Mouse (Mus musculus) CD4-positive helper T cell, adult 2 months (primary cell): ENCODE measurements around the gene Slc13a4.

ENCODE experiments used
- DNase-seq: peaks from one replicate; pipeline ENCODE4 v3.0.0-alpha.2; 2012; ENCODE audit warnings: low read depth, missing footprints, low spot score

The Slc13a4 gene

DNA sequence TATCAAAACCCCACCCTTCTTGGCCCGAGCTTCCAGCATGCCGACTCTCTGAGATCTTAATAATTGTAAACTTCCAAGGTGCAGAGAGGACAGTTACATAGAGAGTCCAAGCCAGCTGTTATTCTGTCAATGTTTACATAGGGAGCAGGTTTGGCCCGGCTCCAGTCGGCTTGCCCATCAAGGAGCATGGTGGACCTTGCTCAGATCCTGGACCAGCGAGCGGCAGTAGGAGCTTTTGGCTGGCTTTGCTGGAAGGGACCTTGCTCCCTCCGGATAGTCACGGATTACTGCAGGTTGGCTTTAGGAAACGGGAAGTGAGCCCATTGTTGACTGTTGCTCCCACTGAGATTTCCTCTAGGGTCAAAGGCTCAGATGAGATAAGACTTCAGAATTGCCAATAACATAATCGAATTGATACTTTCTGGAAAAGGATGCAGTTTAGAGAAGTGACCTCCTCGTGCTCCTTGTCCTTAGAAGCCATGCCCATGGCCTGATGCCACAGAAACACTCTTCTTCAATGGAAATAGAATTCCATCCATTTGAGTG is 4.5 kb downstream of the Slc13a4 start:
- DNase-seq: no peak

DNA sequence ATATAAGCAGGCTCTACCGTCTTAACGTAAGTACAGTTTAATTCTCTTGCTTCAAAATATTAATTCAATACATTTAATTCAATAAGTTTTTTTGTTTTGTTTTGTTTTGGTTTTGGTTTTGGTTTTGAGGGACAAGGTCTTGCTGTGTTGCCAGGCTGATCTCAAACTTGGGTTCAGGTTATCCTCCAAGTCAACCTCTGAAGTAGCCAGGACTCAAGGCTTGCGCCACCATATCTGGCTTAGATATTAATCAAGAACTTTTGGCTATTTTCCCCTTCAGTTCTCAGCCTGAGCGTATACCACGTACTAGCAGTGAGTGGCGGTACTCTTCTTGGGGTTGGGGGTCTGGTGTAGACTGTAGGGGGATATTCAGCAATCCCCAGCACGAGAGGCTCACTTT is 5.3 kb downstream of the Slc13a4 start:
- DNase-seq: no peak

DNA sequence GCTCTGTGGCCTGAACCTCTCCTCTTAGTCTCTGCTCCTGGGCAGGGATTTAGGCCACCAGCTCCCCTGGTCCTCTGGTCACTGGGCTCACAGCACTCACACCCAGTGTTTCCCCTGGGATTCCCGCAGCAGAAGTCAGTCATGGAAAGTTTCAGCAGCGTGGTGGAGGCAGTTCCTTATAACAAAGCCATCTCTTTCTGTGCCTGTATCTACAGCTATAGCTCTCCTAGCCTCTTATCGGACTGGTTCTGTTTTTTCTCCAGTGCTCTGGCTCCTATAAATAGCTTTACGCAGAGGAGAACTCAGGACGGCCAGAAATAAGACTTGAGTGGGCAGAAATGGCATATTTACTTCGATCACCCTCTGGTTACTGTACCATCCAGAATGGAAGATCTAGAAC is 9.6 kb downstream of the Slc13a4 start:
- no peak for DNase-seq

DNA sequence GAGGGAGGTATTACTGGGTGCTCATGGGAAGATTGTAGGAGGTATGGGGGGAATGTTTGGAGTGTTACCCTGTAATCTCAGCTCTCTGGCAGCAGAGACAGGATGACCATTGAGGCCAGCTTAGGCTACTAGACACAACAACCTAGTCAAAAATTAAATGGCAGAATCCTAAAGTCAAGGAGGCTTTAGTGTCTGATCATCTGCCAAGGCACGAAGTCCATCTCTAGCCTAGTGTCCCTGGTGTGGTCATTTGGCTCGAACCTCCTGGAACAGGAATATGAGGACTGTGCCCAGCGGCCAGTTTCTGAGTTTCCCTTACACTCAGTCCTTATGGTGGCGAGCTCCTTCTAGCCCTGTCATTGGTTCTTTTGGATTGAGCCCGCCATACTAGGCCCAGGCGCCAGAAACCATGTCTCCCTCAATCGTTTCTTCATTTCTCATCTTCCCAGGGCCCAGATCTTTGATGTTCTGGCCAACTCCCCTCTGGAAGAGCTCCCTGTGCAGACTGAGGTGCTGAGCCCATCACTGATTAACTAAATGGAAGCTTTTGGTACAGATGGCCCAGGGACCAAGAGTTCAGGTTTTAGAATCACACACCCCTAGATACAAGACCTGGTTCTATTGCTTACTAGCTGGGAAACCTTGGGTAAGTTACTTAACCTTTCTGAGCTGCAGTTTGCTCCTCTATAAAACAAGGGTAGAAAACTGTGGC is 10.3 kb downstream of the Slc13a4 start:
- no peak for DNase-seq

DNA sequence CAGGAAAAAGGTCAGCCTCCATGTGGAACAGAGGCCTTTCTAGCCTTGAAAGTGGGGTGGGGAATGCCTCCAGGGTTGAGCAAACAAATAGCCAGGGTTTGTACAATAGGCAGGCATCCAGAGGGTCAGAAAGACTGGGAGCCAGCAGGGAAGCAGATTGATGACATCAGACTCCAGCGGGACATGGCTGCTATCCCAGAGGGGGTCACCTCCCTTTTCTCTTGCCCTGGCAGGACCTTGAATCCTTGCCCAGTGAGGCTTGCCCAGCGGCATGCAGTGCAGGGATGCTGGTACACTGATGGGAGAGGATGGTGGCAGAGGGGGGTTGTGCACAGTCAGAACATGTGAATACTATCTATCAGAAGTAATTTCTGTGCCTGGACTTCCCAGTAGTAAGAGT is 10.9 kb downstream of the Slc13a4 start:
- DNase-seq: no peak

DNA sequence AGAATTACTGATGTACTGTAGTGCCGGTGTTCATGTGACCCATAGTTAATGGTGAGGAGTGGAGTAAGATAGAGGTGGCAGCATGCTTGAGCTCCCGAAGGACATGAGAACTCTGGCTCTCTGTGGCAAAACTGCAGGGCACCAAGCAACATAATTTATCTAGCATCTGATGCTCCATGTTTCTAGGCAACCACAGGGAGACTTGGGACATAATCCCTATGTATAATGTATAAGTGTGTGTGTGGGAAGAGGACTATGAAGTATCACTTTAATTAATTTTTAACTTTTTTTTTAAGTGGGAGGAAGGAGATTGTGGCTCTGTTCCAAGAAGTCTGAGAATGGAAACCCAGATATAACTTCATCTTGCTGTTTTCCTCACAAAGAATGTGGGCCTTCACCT is 13.0 kb downstream of the Slc13a4 start:
- DNase-seq: no peak

DNA sequence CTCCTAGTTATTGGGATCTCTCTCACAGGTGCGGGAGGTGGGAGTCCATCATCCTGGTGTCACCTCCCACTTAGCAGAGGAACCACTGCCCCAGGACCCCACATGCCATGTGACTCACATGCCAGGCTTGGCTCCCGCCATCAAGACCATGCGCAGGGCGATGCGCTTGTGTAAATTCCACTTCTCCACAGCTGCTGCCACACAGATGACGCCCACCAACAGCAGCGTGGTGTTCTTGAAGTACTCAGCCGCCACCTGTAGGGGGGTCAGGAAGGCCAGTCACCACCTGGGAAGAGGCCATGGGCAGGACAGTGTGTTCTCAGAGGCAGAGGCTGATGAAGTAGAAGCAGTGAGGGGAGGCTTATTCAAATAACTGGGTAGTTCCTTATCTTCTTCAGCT is 18.3 kb downstream of the Slc13a4 start:
- no peak for DNase-seq

DNA sequence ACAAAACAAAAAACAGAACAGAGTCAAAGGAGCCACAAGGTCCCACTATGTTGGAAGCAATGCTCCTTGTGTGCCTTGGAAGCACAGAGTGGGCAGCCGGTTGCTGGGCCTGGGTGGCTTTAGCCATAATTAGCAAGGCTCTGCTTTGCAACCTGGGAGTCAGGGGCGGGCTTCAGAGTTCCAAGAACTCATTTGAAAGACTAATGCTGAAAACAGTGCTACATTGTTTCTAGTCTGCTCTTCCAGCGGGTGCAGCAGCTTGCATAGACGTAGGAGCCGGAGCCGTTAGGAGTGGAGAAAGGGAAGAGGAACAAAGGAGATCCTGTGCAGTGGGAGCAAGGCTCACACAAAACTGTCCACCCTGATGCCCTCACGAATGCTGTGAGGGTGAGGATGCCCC is 19.0 kb downstream of the Slc13a4 start:
- DNase-seq: no peak

DNA sequence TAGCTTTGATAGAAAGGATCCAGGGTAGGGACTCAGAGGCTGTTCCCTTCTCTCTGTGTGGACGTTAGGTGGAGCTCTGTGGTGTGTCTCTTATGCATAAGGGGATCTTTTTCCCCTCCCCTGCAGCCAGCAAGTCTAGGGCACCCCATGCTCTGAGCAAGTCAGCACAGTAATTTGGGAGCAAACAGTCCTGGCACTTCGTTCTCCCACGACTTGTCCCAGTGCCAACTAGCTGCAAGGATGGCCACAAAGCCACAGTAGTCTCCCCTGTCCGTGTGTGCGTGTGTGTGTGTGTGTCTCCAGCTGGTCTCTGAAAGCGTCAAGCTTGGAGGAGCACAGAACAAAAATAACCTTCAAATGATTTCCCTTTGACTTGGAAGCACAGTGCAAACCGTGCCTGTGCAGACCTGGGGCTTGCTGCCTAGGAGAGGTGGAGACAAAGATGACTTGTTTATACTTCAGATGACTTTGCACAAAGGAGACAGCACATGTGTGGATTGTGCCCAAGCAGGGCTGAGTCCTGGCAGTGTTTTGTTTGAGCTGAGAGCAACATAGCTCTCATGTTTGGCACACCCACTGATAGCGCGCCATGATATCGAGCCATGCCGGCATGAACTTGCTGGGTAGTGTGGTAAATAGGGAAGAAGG is 19.7 kb downstream of the Slc13a4 start:
- DNase-seq: no peak

DNA sequence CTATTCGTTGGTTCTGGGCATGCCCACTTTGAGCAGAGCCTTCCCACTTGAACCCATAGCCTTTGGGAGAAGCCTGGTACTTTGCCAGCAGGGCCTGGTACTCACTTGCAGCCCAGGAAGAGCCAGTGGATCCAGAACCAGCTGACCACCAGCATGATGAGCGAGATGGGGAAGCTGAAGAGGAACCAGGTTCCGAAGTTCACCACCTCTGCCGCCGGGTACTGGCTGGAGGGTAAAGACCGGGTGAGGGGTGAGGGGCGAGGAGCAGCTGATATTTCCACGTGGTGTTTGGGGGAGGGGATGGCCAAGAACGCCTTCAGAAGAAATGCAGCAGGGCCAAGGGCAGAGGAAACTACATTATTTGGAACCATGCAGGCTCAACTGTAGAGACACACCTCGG is 28.6 kb downstream of the Slc13a4 start:
- DNase-seq: no peak

DNA sequence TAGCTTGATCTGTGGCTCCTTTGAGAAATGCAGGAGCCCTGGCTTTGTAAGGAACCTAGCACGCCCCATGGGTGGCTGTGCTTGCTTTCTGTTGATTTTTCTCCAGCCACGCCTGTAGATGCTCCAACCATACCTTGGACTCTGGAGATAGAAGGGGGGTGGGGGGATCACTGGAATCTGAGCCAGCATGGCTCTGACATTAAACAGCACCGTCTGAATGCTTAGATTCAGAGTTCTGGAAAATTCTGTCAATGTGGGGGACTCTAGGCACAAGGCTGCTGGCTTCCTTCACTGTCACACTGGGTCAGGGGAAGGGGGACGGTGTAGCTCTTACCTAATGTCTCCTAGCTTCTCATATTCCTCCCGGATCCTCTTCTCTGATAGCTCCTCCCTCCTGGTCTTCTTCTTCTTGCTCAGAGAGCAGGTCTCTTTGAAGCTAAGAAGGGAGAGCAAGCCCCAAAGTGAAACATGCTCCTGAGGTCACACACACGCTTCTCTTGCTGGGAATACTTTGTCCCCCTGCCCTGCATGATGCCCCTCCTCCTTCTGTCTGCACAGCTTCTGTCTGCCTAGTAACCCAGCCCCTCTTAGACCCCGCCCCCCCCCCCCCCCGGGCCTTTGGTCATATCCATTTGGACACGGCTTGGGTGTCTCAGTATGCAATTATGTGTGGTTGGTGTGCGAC is 29.9 kb downstream of the Slc13a4 start:
- DNase-seq: no peak

DNA sequence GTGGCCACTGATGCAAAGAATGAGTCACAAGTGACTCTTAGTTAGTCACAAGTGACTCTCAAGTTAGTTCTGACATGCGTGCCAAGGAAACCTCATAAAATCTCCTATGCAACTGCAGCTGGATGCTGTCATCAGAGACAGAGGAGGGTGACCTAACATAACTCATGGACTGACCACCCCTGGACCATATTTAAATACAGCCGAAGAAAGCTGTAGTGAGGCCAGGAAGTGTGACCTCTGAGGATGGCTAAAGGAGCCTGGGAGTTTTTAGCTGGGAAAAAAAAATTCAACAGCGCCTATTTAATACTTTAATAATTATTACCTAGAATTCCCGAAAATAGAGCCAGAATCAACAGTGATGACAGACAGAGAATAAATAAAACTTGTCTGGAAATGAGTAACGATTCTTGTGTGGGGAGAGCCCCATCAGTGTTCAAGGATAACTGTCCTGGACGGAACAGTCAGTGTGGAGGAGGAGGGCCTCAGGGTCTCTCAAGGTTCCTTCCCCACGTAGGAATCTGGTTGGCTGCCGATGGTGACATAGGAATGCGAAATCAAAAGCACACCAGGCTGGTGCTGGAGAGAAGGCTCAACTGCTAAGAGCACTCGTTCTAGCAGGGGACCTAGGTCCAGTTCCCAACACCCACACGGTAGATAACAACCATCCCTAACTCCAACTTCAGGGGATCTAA is 34.4 kb downstream of the Slc13a4 start:
- no peak for DNase-seq

DNA sequence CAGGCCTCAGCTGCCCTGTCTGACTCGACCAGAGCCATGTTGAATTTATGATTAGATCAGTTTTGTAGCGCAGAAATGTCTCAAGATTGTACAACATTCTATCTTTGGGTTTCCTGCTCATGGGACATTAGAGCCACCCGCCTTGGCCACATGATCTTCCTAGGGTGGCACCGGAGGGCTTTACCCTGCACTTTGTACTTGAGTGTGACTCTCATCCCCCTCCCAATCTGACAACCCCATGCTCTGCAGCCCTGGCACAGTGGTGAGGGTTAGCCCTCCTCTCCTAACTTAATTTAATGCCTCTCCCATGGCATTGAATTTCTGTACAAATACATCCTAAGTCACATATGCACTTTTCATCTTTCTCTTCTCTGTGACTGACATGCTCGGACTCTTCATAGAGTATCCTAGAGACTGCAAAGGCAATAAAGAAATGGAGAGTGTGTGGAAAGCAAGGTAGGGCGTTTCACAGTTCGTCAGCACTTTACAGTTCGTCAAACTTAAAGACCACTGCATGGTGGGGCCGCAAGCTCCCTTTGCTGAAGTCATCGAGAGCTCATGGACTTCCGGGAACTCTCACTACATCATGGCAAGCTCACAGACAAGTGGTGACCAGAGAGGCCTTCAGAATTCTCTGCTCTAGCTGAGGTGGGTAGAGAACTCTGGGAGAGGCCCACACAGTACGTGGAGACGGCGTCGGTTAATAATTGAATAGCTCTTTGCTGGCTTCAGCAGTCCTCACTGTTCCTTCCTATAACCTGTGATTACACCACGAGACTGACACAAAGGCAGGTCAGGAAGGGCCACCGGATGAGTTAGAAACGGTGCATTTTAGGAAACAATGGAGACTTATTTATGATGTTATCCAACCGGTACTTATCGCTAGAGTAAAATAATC is 35.8 kb downstream of the Slc13a4 start:
- no peak for DNase-seq

DNA sequence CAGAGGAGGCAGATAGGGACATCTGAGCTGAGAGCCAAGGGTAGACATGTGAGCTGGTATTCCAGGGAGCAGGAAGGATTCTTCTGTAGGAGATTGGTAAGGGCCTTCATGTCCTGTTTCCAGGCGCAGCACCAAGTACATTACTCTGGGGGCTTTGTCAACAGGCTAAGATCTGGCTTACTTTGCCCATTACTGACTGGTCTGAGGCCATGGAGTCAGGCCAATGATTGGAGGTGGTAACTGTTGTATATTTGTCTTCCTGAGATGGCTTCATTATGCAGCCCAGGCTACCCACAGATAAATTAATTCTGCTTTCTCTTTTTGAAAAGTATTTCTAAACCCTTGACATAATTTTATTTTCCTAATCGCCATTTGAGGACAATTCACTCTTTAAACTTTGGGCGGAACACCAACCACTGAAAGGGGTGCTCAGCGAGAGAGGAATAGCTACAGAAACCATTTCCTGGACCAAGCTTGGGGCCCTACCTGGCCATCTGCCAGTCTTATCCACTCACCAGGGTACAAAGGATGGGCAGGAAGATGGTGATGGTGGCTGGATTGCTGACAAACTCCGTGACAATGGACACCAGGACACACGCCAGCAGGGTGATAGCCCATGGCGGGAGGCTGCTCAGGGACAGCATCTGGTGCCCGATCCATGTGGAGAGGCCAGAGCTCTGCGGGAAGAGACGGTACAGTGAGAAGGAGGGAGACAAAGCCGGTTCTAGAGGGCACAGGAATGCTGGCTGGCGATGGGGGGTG is 36.7 kb downstream of the Slc13a4 start:
- DNase-seq: no peak

DNA sequence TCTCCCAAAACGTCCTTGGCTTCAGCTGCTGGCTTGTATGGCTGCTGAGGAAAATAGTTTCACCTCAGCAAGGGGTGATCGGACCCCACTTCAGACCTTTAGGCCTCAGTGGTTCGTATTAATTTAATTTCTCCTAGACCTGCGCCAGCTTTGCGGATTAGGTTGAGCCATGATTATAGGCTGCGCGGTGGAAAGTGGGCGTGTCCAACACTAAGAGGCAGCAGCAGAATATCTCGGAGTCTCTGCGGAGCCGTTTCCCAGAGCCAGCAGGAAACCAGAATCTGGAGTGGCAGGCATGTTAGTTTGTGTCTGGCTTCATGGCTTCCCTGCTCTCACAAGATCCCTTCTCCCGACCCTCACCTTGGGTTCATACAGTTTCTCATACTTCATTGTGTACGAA is 38.3 kb downstream of the Slc13a4 start:
- no peak for DNase-seq

DNA sequence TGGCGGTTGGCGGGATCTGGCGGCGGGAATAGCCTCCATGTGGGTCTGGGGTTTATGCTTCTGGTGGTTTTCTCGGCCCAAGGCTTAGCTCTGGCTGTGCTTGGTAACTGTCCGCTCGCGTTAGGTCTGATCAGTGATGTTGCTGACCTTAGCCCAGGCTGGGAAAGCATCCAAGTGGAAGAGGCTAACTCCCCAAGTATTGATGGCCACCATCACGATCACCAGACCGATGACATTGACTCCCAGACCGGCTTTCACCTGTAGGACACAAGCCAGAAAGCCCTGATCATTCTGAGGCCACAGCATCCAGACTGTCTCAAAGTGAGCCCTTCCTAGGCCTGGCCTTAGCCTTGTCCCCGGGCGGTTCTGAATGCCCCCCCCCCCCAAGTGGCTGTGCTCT is 39.2 kb downstream of the Slc13a4 start:
- DNase-seq: no peak

DNA sequence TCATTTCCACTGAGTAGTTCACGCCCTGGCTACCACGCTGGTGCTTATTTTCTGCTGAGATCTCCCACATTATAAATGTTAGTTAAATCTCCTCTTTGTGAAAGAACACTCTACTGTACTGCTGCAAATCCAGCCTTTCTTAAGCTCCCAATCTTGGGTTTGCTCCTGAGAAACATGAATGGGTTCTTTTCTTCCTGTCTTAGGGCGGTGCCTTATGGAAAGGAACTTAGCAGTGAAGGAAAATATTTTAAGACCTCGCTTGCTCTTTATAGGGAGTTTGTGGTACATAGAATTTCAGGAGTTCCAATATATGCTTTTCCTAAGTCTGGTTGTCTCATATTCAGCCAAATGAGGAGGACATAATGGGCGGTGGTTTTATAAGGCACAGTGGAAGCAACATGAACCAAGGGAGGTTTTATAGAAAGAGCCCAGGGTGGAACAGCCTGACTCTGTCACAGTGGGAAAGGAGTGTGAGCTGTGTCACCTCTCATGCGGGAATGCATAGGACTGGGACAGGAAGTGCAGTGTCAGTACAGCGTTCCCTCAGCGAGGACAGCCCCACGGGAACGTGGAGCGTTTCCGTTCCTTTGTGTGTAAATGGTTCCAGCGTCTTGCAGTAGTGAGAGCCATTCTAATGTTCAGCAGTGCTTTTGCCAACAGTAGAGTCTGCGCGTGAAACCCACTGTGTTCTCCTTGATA is 42.2 kb downstream of the Slc13a4 start:
- no peak for DNase-seq

DNA sequence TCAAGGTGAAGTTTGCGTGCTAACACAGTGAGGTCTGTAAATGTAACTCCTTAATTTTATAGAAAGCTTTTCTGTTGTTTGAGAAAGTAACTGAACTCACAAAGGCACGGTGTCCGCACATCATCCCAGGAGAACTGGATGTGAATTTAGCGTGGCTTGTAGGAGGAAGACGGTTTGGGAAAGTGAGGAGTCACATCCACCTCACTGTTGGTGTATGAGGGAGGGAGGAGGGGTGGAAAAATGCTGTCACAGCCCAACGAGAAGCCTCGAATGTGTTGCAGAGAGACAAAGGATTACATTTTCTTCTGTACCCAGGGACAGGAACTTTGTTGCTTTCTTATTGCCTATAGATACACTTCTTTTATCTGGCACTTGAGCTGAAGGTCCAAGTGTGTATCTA is 47.4 kb downstream of the Slc13a4 start:
- DNase-seq: no peak

DNA sequence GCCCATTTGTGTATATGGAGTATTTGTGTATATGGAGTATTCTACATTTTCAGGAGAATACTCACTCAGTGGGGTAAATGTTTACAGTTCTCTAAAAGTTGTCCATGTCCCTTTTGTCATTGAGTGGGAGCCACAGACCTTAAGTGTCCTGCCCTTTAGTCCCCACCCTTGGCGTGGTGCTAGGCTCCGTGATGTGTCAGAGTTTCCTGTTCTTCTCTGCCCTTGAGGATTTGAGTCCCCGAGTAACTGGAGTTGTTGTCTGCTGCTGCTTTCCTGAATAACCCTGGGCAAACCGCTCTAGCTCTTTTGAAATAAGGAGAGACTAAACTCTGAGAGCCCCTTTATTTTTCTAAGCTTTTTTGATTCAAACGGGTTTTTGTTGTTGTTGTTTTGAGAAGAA is 48.4 kb downstream of the Slc13a4 start:
- no peak for DNase-seq

DNA sequence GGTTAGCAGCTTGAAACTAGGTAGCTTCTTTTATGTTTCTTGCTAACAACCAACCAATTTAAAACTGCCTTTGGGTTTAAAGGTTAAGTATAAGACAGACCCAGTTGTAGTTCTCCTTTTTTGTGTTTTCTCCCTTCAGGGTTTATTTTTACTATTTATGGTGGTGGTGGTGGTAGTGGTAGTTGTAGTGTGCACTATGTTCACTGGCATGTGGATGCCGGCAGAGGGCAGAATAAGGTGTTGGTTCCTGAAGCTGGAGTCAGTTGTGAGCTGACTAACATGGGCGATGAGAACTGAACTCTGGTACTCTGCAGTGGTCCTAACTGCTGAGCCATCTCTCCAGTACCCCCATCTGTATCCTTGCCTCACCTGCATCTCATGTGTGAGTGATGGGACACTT is 49.0 kb downstream of the Slc13a4 start:
- no peak for DNase-seq
